Mouse (Mus musculus) embryonic facial prominence, embryonic 15.5 days (tissue): ENCODE results near the gene Pik3cg. TPM values are rescaled to one million over a fixed set of nuclear protein-coding genes. Genes with fewer than 3 reads are reported as not detected.

Experiments
- ATAC-seq: fragments of 200-750 bp; cut with Nextera tagmentation; 2 replicates; pipeline ENCODE4 v1.8.0; 2017; ENCODE audit warnings: low read depth, moderate TSS enrichment; ENCODE audit not compliant: insufficient number of reproducible peaks, low FRiP score, low TSS enrichment
- H3K27ac ChIP-seq: fragments of 300-500 bp; sonication (generic); replicated peaks from 2 replicates; pipeline ENCODE4 v1.5.1; 2015; ENCODE audit warnings: mild to moderate bottlenecking, inconsistent platforms
- H3K27me3 ChIP-seq: fragments of 300-500 bp; sonication (generic); 2 replicates; pipeline ENCODE4 v1.6.1; 2015; ENCODE audit warnings: inconsistent platforms
- H3K36me3 ChIP-seq: fragments of 300-500 bp; sonication (generic); 2 replicates; pipeline ENCODE4 v1.6.1; 2015; ENCODE audit warnings: mild to moderate bottlenecking, inconsistent platforms
- H3K4me1 ChIP-seq: fragments of 300-500 bp; sonication (generic); 2 replicates; pipeline ENCODE4 v1.6.1; 2015; ENCODE audit warnings: inconsistent platforms
- H3K4me2 ChIP-seq: fragments of 300-500 bp; sonication (generic); replicated peaks from 2 replicates; pipeline ENCODE4 v1.6.1; 2015; ENCODE audit warnings: mild to moderate bottlenecking, inconsistent platforms
- H3K4me3 ChIP-seq: fragments of 300-500 bp; sonication (generic); replicated peaks from 2 replicates; pipeline ENCODE4 v1.5.1; 2015; ENCODE audit warnings: mild to moderate bottlenecking, inconsistent platforms
- H3K9ac ChIP-seq: fragments of 300-500 bp; sonication (generic); 2 replicates; pipeline ENCODE4 v1.6.1; 2015; ENCODE audit warnings: inconsistent platforms
- H3K9me3 ChIP-seq: fragments of 300-500 bp; sonication (generic); replicated peaks from 2 replicates; pipeline ENCODE4 v1.6.1; 2016; ENCODE audit warnings: inconsistent platforms
- WGBS: fragments of 180-500 bp; shearing (Covaris S2); methylation state at CpG from one replicate; pipeline ENCODE4 v1.1.7; 2015; 5-methylcytosine and 5-hydroxymethylcytosine counted together
- polyA plus RNA-seq: library from polyadenylated mRNA; unstranded; fragments of >200 nt; fragmentation: Nextera tagmentation; extraction: Ambion mirVana; gene quantifications from 2 replicates; pipeline ENCODE4 v1.2.1, GENCODE M21; 2015

Gene Pik3cg
- polyA plus RNA-seq, 1 experiment from 2014 or later: 2.8 TPM

- Histone ChIP-seq H3K27me3 (no peaks in the 10 kb centered on the region), H3K9me3 (no peaks in the 10 kb centered on the region), H3K9ac (no peak overlapping the region), H3K36me3 (no peaks in the 10 kb centered on the region), H3K4me3 (no peak overlapping the region), H3K4me1 (0 out of 2 replicates have a peak, but pooled peaks cover 3% of the 10 kb centered on the region), H3K4me2 (no peak overlapping the region), H3K27ac (no peak overlapping the region)
- WGBS: 93% methylated on average over 1 of the region's 1 CpGs
- ATAC-seq: no peak
Observed at GRCm38 (mm10) chr12:32223629-32224028, 15.2 kb upstream of the Pik3cg start.

DNA sequence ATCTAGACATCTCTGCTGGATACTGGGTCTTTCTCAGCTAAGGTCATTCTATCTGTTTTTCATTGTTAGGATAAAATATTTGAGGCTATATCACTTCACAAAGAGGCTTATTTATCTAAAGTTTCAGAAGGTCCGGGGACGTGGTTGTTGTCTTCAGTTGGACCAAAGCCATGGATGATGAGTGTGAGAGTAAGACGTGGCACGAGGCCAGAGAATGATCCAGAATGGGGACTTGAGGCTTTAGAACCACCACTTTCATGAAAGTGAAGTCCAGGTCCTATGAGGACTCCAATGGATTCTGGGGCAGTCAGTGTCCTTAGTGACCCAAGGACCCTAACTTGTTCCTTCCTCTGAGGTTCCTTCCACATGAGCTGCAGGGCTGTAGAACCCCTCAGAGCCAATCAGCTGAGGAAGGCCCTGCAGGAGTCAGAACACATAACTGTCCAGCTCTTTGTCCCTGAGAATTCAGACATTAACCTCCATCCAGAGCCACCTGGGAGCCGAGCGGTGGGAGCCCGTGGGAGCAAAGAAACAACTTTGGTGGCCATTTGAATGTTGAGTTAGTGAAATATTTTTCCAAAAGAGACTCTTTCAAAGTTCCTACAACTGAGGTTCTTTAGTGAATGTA, 14.4 kb upstream of the Pik3cg start:
- 0 out of 2 replicates have a peak, but pooled peaks cover 3% of the 10 kb centered on the region for H3K4me1 ChIP-seq
- no peak overlapping the region for H3K4me2 ChIP-seq
- no peaks in the 10 kb centered on the region for H3K27me3 ChIP-seq
- H3K9ac ChIP-seq: no peak overlapping the region
- H3K36me3 ChIP-seq: no peaks in the 10 kb centered on the region
- H3K9me3 ChIP-seq: no peaks in the 10 kb centered on the region
- 87% methylated on average over 7 of the region's 7 CpGs for WGBS
- no peak overlapping the region for H3K4me3 ChIP-seq
- no peak for ATAC-seq
- H3K27ac ChIP-seq: no peak overlapping the region

- no peaks in the 10 kb centered on the region for H3K9me3 ChIP-seq
- no peaks in the 10 kb centered on the region for H3K27me3 ChIP-seq
- no peak overlapping the region for H3K4me2 ChIP-seq
- 0 out of 2 replicates have a peak, but pooled peaks cover 3% of the 10 kb centered on the region for H3K4me1 ChIP-seq
- no peak for ATAC-seq
- WGBS: 31% methylated on average over 1 of the region's 1 CpGs
- H3K9ac ChIP-seq: no peak overlapping the region
- H3K27ac ChIP-seq: no peak overlapping the region
- H3K4me3 ChIP-seq: no peak overlapping the region
- no peaks in the 10 kb centered on the region for H3K36me3 ChIP-seq
Observed at GRCm38 (mm10) chr12:32220387-32220786, 11.9 kb upstream of the Pik3cg start.

DNA sequence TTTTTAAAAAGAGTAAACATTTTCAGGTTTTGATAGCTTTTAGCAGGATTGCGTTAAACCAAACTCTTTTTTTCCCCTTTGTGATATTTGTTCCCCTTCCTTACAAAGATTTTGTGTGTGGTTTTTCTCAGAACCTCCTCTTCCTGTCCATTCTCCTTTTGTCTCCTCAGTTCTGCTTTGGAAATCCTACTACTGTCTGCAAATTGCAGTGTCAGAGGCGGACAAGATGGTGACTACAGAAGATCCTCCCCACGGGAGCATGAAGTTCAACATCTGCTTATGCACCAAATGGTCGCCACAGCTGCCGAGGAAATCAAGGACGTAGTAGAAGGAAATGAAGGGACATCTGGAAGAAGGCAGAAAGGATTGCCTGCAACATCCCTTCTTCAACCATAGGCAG, 6.7 kb upstream of the Pik3cg start:
- Histone ChIP-seq H3K4me2 (no peak overlapping the region), H3K9me3 (no peaks in the 10 kb centered on the region), H3K4me1 (no peaks in the 10 kb centered on the region), H3K36me3 (no peaks in the 10 kb centered on the region), H3K27ac (no peak overlapping the region), H3K4me3 (no peak overlapping the region), H3K27me3 (no peaks in the 10 kb centered on the region), H3K9ac (no peak overlapping the region)
- no peak for ATAC-seq
- 61% methylated on average over 6 of the region's 6 CpGs for WGBS

DNA sequence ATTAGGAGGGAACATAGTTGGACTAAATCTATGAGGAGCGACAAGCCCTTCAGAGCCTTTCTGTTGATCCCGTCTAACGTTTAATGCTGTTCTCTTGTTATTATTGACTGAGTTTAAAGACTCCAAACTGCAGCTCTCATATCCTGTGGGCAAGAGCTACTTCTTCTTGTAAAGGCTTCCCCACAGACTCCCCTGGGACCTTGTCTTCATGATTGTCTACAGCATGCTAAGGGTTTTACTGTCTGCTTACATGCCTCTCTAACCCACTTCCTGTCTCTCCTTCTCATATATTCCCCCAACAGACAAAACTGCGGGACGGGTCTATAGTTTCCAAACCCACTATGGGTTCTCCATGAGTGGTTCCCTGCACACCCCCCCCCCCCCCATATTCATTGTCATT, 4.2 kb upstream of the Pik3cg start:
- Histone ChIP-seq H3K9me3 (no peaks in the 10 kb centered on the region), H3K4me1 (no peaks in the 10 kb centered on the region), H3K36me3 (no peaks in the 10 kb centered on the region), H3K27ac (no peak overlapping the region), H3K27me3 (no peaks in the 10 kb centered on the region), H3K9ac (no peak overlapping the region), H3K4me3 (no peak overlapping the region), H3K4me2 (no peak overlapping the region)
- ATAC-seq: no peak
- 79% methylated on average over 5 of the region's 5 CpGs for WGBS

DNA sequence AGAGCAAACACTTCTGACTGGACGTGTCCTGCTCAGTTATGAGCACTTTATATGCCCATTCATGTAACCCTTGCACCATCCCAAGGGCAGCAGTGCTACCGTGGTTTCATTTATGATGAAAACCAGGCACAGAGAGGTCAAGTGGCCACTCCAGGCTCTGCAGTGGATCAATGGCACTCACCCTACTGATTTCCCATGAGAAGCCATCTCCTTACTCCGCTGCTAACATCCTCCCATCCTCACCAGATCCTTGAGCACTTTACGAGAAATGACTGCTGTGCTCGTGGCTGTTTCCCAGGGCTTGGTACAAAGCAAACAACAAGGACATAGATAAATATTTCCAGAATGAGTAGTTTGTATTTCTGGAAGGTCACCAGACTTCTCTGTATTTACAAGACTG, 3.7 kb upstream of the Pik3cg start:
- ATAC-seq: no peak
- Histone ChIP-seq H3K9ac (no peak overlapping the region), H3K27ac (no peak overlapping the region), H3K4me2 (no peak overlapping the region), H3K36me3 (no peaks in the 10 kb centered on the region), H3K9me3 (no peaks in the 10 kb centered on the region), H3K4me3 (no peak overlapping the region), H3K4me1 (no peaks in the 10 kb centered on the region), H3K27me3 (no peaks in the 10 kb centered on the region)
- 86% methylated on average over 5 of the region's 5 CpGs for WGBS

- Histone ChIP-seq H3K9me3 (no peaks in the 10 kb centered on the region), H3K9ac (no peak overlapping the region), H3K36me3 (no peaks in the 10 kb centered on the region), H3K4me2 (no peak overlapping the region), H3K4me1 (no peaks in the 10 kb centered on the region), H3K4me3 (no peak overlapping the region), H3K27me3 (no peaks in the 10 kb centered on the region), H3K27ac (no peak overlapping the region)
- WGBS: 71% methylated on average over 4 of the region's 4 CpGs
- no peak for ATAC-seq
Observed at GRCm38 (mm10) chr12:32211257-32211656, 2.8 kb upstream of the Pik3cg start.

DNA sequence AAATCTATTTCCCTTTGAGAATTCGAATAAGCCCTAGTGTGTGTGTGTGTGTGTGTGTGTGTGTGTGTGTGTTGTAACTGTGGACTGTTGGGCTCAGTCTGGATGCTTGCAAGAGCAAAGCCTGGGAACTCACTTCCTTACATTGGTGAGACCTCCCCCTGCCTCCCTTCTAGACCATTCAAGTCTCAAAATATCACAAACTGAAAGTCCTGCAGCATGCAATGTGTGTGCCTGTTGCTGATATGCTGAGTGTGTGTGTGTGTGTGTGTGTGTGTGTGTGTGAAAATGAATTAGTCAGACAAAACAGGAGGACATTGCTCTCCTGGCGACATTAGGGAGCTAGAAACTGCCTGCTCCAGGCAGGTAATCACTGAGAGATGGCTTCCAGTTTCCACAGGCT, 492 bp upstream of the Pik3cg start:
- Histone ChIP-seq H3K4me2 (no peak overlapping the region), H3K9me3 (no peaks in the 10 kb centered on the region), H3K4me1 (no peaks in the 10 kb centered on the region), H3K27me3 (no peaks in the 10 kb centered on the region), H3K4me3 (no peak overlapping the region), H3K9ac (no peak overlapping the region), H3K36me3 (no peaks in the 10 kb centered on the region), H3K27ac (peak overlapping the region; percentile 51; the same call in 1 of the 2 replicates)
- ATAC-seq: no peak
- WGBS: 67% methylated on average over 2 of the region's 2 CpGs

DNA sequence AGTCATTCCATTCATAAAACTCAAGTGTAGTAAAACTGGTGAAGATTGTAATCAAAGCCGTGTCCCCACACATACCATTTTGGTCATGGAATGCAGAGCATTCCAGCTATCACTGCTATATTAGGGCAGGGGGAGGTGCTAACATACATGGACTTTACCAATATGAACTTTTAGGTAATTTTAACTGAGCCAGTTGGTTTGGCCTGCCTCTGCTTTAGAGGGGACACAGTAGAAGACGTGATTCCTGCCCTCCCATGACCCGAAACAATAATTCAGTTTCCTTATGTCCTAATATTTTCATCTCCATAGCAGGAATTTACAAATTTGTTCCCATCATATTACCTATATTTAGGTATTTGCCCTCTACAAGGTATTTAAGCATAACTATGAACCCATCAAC, 1.3 kb downstream of the Pik3cg start:
- H3K27ac ChIP-seq: no peak overlapping the region
- no peak overlapping the region for H3K4me2 ChIP-seq
- no peak for ATAC-seq
- H3K36me3 ChIP-seq: no peaks in the 10 kb centered on the region
- H3K9ac ChIP-seq: no peak overlapping the region
- H3K4me1 ChIP-seq: no peaks in the 10 kb centered on the region
- 68% methylated on average over 3 of the region's 3 CpGs for WGBS
- no peak overlapping the region for H3K4me3 ChIP-seq
- H3K27me3 ChIP-seq: no peaks in the 10 kb centered on the region
- no peaks in the 10 kb centered on the region for H3K9me3 ChIP-seq

GRCm38 (mm10) chr12:32203695-32204094, 4.8 kb downstream of the Pik3cg start:
- no peaks in the 10 kb centered on the region for H3K36me3 ChIP-seq
- no peak overlapping the region for H3K9ac ChIP-seq
- no peak overlapping the region for H3K4me2 ChIP-seq
- H3K4me3 ChIP-seq: no peak overlapping the region
- no peak overlapping the region for H3K27ac ChIP-seq
- H3K27me3 ChIP-seq: no peaks in the 10 kb centered on the region
- ATAC-seq: no peak
- H3K9me3 ChIP-seq: no peaks in the 10 kb centered on the region
- 54% methylated on average over 8 of the region's 8 CpGs for WGBS
- H3K4me1 ChIP-seq: no peaks in the 10 kb centered on the region

GRCm38 (mm10) chr12:32202583-32202982, 5.9 kb downstream of the Pik3cg start:
- no peak overlapping the region for H3K27ac ChIP-seq
- H3K27me3 ChIP-seq: no peaks in the 10 kb centered on the region
- no peak overlapping the region for H3K4me3 ChIP-seq
- H3K4me2 ChIP-seq: no peak overlapping the region
- ATAC-seq: no peak
- H3K4me1 ChIP-seq: no peaks in the 10 kb centered on the region
- no peaks in the 10 kb centered on the region for H3K36me3 ChIP-seq
- no peaks in the 10 kb centered on the region for H3K9me3 ChIP-seq
- no peak overlapping the region for H3K9ac ChIP-seq
- WGBS: 71% methylated on average over 5 of the region's 5 CpGs

GRCm38 (mm10) chr12:32201932-32202331, 6.5 kb downstream of the Pik3cg start:
- H3K4me2 ChIP-seq: no peak overlapping the region
- H3K27ac ChIP-seq: no peak overlapping the region
- no peaks in the 10 kb centered on the region for H3K27me3 ChIP-seq
- no peaks in the 10 kb centered on the region for H3K9me3 ChIP-seq
- WGBS: 89% methylated on average over 7 of the region's 7 CpGs
- no peaks in the 10 kb centered on the region for H3K36me3 ChIP-seq
- H3K4me1 ChIP-seq: no peaks in the 10 kb centered on the region
- H3K4me3 ChIP-seq: no peak overlapping the region
- ATAC-seq: no peak
- H3K9ac ChIP-seq: no peak overlapping the region
